Mouse (Mus musculus) heart, embryonic 16.5 days (tissue): Measurements from ENCODE around the gene Hsd17b3. TPM values are rescaled to one million over a fixed set of nuclear protein-coding genes. Genes with fewer than 3 reads are reported as not detected.
"Not testable (repeated sequence)": the region's sequence is repeated elsewhere in the genome, so short reads cannot be mapped to it uniquely, and the experiment has no call there.

Source experiments
- ATAC-seq: fragments of 200-750 bp; cut with Nextera tagmentation; replicated peaks from 2 replicates; pipeline ENCODE4 v1.8.0; 2017; ENCODE audit warnings: moderate number of reproducible peaks; ENCODE audit not compliant: insufficient read depth, low FRiP score; ENCODE audit errors: extremely low read depth
- H3K27ac ChIP-seq: fragments of 300-500 bp; sonication (generic); 2 replicates; pipeline ENCODE4 v1.5.1; 2014; ENCODE audit warnings: mild to moderate bottlenecking, low read length, control low read depth, moderate library complexity
- H3K27me3 ChIP-seq: fragments of 300-500 bp; sonication (generic); 2 replicates; pipeline ENCODE4 v1.6.1; 2014; ENCODE audit warnings: low read length, mixed read lengths; ENCODE audit not compliant: control insufficient read depth, insufficient read depth
- H3K36me3 ChIP-seq: fragments of 300-500 bp; sonication (generic); 2 replicates; pipeline ENCODE4 v1.6.1; 2014; ENCODE audit not compliant: control insufficient read depth, insufficient read depth
- H3K4me1 ChIP-seq: fragments of 300-500 bp; sonication (generic); 2 replicates; pipeline ENCODE4 v1.6.1; 2014; ENCODE audit warnings: low read length, mixed read lengths; ENCODE audit not compliant: control insufficient read depth, insufficient read depth
- H3K4me2 ChIP-seq: fragments of 300-500 bp; sonication (generic); 2 replicates; pipeline ENCODE4 v1.6.1; 2014; ENCODE audit warnings: low read depth, mild to moderate bottlenecking, control low read depth, low read length
- H3K4me3 ChIP-seq: fragments of 300-500 bp; sonication (generic); 2 replicates; pipeline ENCODE4 v1.5.1; 2014; ENCODE audit warnings: mild to moderate bottlenecking, control low read depth, low read length
- H3K9ac ChIP-seq: fragments of 300-500 bp; sonication (generic); 2 replicates; pipeline ENCODE4 v1.6.1; 2014; ENCODE audit warnings: low read length, control low read depth
- H3K9me3 ChIP-seq: fragments of 300-500 bp; sonication (generic); replicated peaks from 2 replicates; pipeline ENCODE4 v1.6.1; 2016; ENCODE audit warnings: low read length; ENCODE audit not compliant: control insufficient read depth
- WGBS: fragments of 180-500 bp; shearing (Covaris S2); extraction: QIAGEN DNeasy Blood & Tissue Kit; methylation state at CpG from one replicate; pipeline ENCODE4 v1.1.7; 2014; 5-methylcytosine and 5-hydroxymethylcytosine counted together
- polyA plus RNA-seq: library from polyadenylated mRNA; unstranded; fragments of >200 nt; fragmentation: Nextera tagmentation; extraction: Ambion mirVana; gene quantifications from 2 replicates; pipeline ENCODE4 v1.2.1, GENCODE M21; 2015

Hsd17b3 gene
- polyA plus RNA-seq, 1 experiment from 2014 or later, result not detected

- H3K27ac ChIP-seq, result no peak overlapping the region
- no peak overlapping the region for H3K4me3 ChIP-seq
- H3K9ac ChIP-seq, result no peak overlapping the region
- WGBS, result 19% methylated on average over 3 of the region's 3 CpGs
- H3K4me1 ChIP-seq, result peaks cover 8% of the 10 kb centered on the region
- no peaks in the 10 kb centered on the region for H3K9me3 ChIP-seq
- no peaks in the 10 kb centered on the region for H3K27me3 ChIP-seq
- ATAC-seq, result no peak
- no peaks in the 10 kb centered on the region for H3K36me3 ChIP-seq
- H3K4me2 ChIP-seq, result no peak overlapping the region
Observed at GRCm38 (mm10) chr13:64066653-64067052, 22.4 kb downstream of the Hsd17b3 start.

GRCm38 (mm10) chr13:64064276-64064675 is 24.8 kb downstream of the Hsd17b3 start:
- H3K4me2 ChIP-seq, result no peak overlapping the region

GRCm38 (mm10) chr13:64060935-64061506 is 28.0 kb downstream of the Hsd17b3 start:
- Histone ChIP-seq H3K9ac (no peak overlapping the region), H3K4me1 (peaks cover under 1% of the 10 kb centered on the region; the same call in 1 of the 2 replicates), H3K9me3 (no peaks in the 10 kb centered on the region), H3K36me3 (no peaks in the 10 kb centered on the region), H3K27me3 (no peaks in the 10 kb centered on the region), H3K4me3 (no peak overlapping the region), H3K4me2 (no peak overlapping the region), H3K27ac (no peak overlapping the region)
- WGBS, result 84% methylated on average over 5 of the region's 5 CpGs
- no peak for ATAC-seq

More at GRCm38 (mm10) chr13:64064276-64064675, 24.8 kb downstream of the Hsd17b3 start:
- H3K4me3 ChIP-seq, result no peak overlapping the region
- no peaks in the 10 kb centered on the region for H3K36me3 ChIP-seq
- no peak overlapping the region for H3K9ac ChIP-seq
- H3K27ac ChIP-seq, result no peak overlapping the region
- H3K9me3 ChIP-seq, result no peaks in the 10 kb centered on the region
- no peaks in the 10 kb centered on the region for H3K27me3 ChIP-seq
- ATAC-seq, result no peak
- H3K4me1 ChIP-seq, result peaks cover 8% of the 10 kb centered on the region

- 44% methylated on average over 1 of the region's 1 CpGs for WGBS
- Histone ChIP-seq H3K27me3 (no peaks in the 10 kb centered on the region), H3K36me3 (no peaks in the 10 kb centered on the region), H3K9ac (no peak overlapping the region), H3K4me3 (no peak overlapping the region), H3K4me2 (no peak overlapping the region), H3K4me1 (no peaks in the 10 kb centered on the region), H3K9me3 (peaks cover 7% of the 10 kb centered on the region; the same call in 1 of the 2 replicates), H3K27ac (no peak overlapping the region)
- no peak for ATAC-seq
Observed at GRCm38 (mm10) chr13:64053959-64054358, 35.1 kb downstream of the Hsd17b3 start.

- not testable (repeated sequence) for H3K4me3 ChIP-seq, H3K27me3 ChIP-seq, H3K36me3 ChIP-seq, H3K9me3 ChIP-seq, H3K27ac ChIP-seq, H3K4me1 ChIP-seq, H3K9ac ChIP-seq, H3K4me2 ChIP-seq, ATAC-seq
- 73% methylated on average over 2 of the region's 2 CpGs for WGBS
Observed at GRCm38 (mm10) chr13:64052281-64052680, 36.7 kb downstream of the Hsd17b3 start.

GRCm38 (mm10) chr13:64050895-64051294 is 38.1 kb downstream of the Hsd17b3 start:
- Histone ChIP-seq H3K4me1 (no peaks in the 10 kb centered on the region), H3K4me3 (no peak overlapping the region), H3K9ac (no peak overlapping the region), H3K27me3 (no peaks in the 10 kb centered on the region), H3K4me2 (no peak overlapping the region), H3K27ac (no peak overlapping the region), H3K9me3 (peaks cover 7% of the 10 kb centered on the region; the same call in 1 of the 2 replicates), H3K36me3 (no peaks in the 10 kb centered on the region)
- WGBS, result 61% methylated on average over 4 of the region's 4 CpGs
- no peak for ATAC-seq

GRCm38 (mm10) chr13:64049535-64049934 is 39.5 kb downstream of the Hsd17b3 start:
- H3K27me3 ChIP-seq, result no peaks in the 10 kb centered on the region
- H3K4me2 ChIP-seq, result no peak overlapping the region
- no peaks in the 10 kb centered on the region for H3K36me3 ChIP-seq
- no peak overlapping the region for H3K4me3 ChIP-seq
- H3K4me1 ChIP-seq, result no peaks in the 10 kb centered on the region
- no peak overlapping the region for H3K9ac ChIP-seq
- ATAC-seq, result no peak
- no peak overlapping the region for H3K27ac ChIP-seq
- H3K9me3 ChIP-seq, result peaks cover 4% of the 10 kb centered on the region; the same call in 1 of the 2 replicates

- H3K27me3 ChIP-seq, result no peaks in the 10 kb centered on the region
- WGBS, result 78% methylated on average over 2 of the region's 2 CpGs
- H3K4me2 ChIP-seq, result no peak overlapping the region
- no peaks in the 10 kb centered on the region for H3K36me3 ChIP-seq
- ATAC-seq, result no peak
- no peak overlapping the region for H3K4me3 ChIP-seq
- no peak overlapping the region for H3K27ac ChIP-seq
- H3K9me3 ChIP-seq, result peaks cover 4% of the 10 kb centered on the region; the same call in 1 of the 2 replicates
- H3K9ac ChIP-seq, result no peak overlapping the region
- H3K4me1 ChIP-seq, result no peaks in the 10 kb centered on the region
Observed at GRCm38 (mm10) chr13:64048467-64048866, 40.6 kb downstream of the Hsd17b3 start.

- no peak for ATAC-seq
- WGBS, result 62% methylated on average over 10 of the region's 10 CpGs
- H3K4me2 ChIP-seq, result no peak overlapping the region
- no peak overlapping the region for H3K4me3 ChIP-seq
- no peak overlapping the region for H3K9ac ChIP-seq
- H3K27me3 ChIP-seq, result no peaks in the 10 kb centered on the region
- no peak overlapping the region for H3K27ac ChIP-seq
- H3K9me3 ChIP-seq, result no peaks in the 10 kb centered on the region
- peaks cover 3% of the 10 kb centered on the region; the same call in 1 of the 2 replicates for H3K4me1 ChIP-seq
- H3K36me3 ChIP-seq, result no peaks in the 10 kb centered on the region
Observed at GRCm38 (mm10) chr13:64039976-64040375, 49.1 kb downstream of the Hsd17b3 start.
